Mouse (Mus musculus): ENCODE measurements at regions not wholly inside any gene's neighbourhood (a gene's known extent, or its start where the extent isn't known, plus 50 kb on each side); places are given as distances from the start of the nearest gene placed in this dataset.

DNA sequence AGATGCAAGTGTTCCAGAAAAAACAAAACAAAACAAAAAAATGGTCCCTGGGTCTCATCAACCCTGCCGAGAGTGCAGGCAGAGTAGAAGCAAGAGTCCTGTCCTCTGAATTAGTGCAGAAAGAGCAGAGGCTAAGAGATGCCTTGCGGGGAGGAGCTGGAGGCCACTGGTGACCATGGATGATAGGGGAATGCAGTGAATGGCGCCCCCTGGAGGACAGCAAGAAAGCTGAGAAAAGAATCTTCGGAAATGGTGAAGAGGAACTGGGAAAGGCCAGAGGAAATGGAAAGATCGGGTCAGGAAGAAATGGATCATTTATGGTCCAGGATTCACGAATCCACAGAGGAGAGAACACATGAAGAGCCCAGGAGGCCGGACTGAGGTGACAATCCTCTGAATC lies 95.7 kb downstream of the Tsen15 start:
- no peak overlapping the region for H3ac ChIP-seq (ENCODE audit: control insufficient read depth, insufficient read length)
- no peak overlapping the region for H3K4me2 ChIP-seq (ENCODE audit: low read depth)
- H3K27me3 ChIP-seq (ENCODE audit: control insufficient read depth, insufficient read depth, insufficient read length): peaks cover 10% of the 10 kb centered on the region
- TF ChIP-seq MAX (IDR thresholded peaks at IDR 0.05; ENCODE audit: low read depth): no peak
- no peak for TF ChIP-seq POLR2A (IDR thresholded peaks at IDR 0.05; ENCODE audit: insufficient read length, low read depth)
- TF ChIP-seq CEBPB (IDR thresholded peaks at IDR 0.05; ENCODE audit: insufficient read depth, poor library complexity, severe bottlenecking): no peak
- no peak for TF ChIP-seq USF1 (IDR thresholded peaks at IDR 0.05; ENCODE audit: low read depth)
- no peak for TF ChIP-seq TCF3 (IDR thresholded peaks at IDR 0.05; ENCODE audit: insufficient read length, low read depth)
- no peak for TF ChIP-seq REST (IDR thresholded peaks at IDR 0.05; ENCODE audit: insufficient read depth, insufficient read length)
- TF ChIP-seq E2F4 (IDR thresholded peaks at IDR 0.05; ENCODE audit: insufficient read depth): no peak
- H3K79me2 ChIP-seq (ENCODE audit: control insufficient read depth, insufficient read depth): no peaks in the 10 kb centered on the region
- H3K36me3 ChIP-seq (ENCODE audit: control insufficient read depth, insufficient read depth): no peaks in the 10 kb centered on the region
- H3K4me3 ChIP-seq: no peak overlapping the region

DNA sequence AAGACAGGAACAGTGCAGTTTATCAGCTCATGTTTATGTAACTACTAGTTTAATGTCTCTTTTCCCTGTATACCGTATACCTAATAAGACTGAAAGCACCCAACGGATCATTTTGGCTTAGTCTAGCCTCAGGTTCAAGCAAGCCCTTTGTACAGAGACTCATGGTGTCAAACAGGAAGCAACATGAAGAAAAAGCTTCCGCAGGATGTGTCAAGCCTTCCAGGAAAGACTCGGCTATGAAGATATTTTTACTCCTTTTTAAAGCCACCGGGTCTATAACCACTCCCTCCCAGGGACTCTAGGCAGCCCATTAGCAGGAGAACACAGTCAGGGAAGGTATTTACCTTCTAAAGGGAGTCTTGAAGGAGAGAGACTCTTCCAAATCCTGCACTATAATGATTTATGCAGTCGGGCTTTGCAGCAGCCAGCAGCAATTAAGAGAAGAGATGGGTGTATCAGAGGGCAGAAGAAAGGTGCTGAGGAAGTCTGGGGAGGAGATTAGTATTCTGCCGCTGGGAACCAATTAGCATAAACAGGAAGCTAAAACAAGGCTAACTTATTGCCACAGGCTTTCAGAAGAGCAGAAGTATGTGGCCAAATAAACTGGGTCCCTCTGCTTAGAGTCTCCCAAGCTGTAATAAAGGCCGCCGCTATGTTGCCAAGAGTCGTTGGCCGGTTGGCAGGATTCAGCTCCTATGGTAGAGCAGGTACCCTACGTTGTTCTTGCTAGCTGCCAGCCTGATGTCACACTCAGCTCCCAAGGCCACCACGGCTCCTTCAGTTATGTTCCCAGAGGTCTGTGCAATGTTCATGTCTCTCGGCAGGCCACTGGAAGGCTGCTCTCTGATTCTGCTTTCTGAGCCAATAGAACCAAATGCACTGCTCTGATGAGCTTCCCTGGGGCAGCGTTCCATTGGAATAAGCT lies 98.7 kb downstream of the Tsen15 start:
- TF ChIP-seq E2F4 (IDR thresholded peaks at IDR 0.05; ENCODE audit: insufficient read depth): no peak
- no peak for TF ChIP-seq MAX (IDR thresholded peaks at IDR 0.05; ENCODE audit: low read depth)
- no peak for TF ChIP-seq MYOD1 (IDR thresholded peaks at IDR 0.05; ENCODE audit: control insufficient read depth in 1 of 3, insufficient read length in 2 of 3, low read depth in 2 of 3)
- TF ChIP-seq SRF (IDR thresholded peaks at IDR 0.05; ENCODE audit: control insufficient read depth, insufficient read length, low read depth): no peak
- no peak for TF ChIP-seq CEBPB (IDR thresholded peaks at IDR 0.05; ENCODE audit: insufficient read depth, poor library complexity, severe bottlenecking)
- TF ChIP-seq MYOG (IDR thresholded peaks at IDR 0.05; ENCODE audit: control insufficient read depth in 1 of 3, insufficient read depth in 1 of 3, insufficient read length in 2 of 3, low read depth in 2 of 3): no peak
- TF ChIP-seq USF1 (IDR thresholded peaks at IDR 0.05; ENCODE audit: low read depth): no peak
- TF ChIP-seq TCF3 (IDR thresholded peaks at IDR 0.05; ENCODE audit: insufficient read length, low read depth): no peak
- TF ChIP-seq REST (IDR thresholded peaks at IDR 0.05; ENCODE audit: insufficient read depth, insufficient read length): no peak
- no peak for TF ChIP-seq TCF12 (IDR thresholded peaks at IDR 0.05; ENCODE audit: insufficient read depth, poor library complexity, severe bottlenecking)
- no peak for TF ChIP-seq POLR2AphosphoS2 (IDR thresholded peaks at IDR 0.05; ENCODE audit: insufficient read length, low read depth)
- TF ChIP-seq POLR2A (IDR thresholded peaks at IDR 0.05; ENCODE audit: insufficient read length, low read depth): no peak
- Histone ChIP-seq H3K4me3 (no peak overlapping the region), H3K4me2 (ENCODE audit: low read depth) (no peak overlapping the region), H3K27me3 (ENCODE audit: control insufficient read depth, insufficient read depth, insufficient read length) (peaks cover 10% of the 10 kb centered on the region), H3K79me2 (ENCODE audit: control insufficient read depth, insufficient read depth) (no peaks in the 10 kb centered on the region), H3K36me3 (ENCODE audit: control insufficient read depth, insufficient read depth) (no peaks in the 10 kb centered on the region), H3ac (ENCODE audit: control insufficient read depth, insufficient read length) (no peak overlapping the region)

DNA sequence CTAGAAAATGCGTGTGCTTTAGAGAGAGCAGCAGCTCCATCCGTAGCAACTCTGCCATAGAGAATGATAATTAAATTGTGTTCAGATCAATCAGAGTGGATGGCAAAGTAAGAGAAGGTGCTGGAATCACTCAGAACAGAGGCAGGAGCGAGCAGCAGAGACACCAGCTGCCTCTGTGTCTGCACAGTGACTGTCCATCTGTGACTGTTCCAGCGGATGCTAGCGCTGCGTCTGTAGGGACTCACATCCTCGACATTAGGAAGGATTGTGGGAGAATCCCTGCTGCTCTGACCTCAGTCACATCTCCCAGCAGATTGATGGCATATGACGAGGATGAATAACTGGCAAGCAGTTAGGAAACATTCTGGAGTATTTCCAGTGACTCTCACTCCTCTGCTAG lies 99.8 kb downstream of the Tsen15 start:
- Histone ChIP-seq H3K27me3 (ENCODE audit: control insufficient read depth, insufficient read depth, insufficient read length) (peaks cover 10% of the 10 kb centered on the region), H3K36me3 (ENCODE audit: control insufficient read depth, insufficient read depth) (no peaks in the 10 kb centered on the region), H3K4me2 (ENCODE audit: low read depth) (no peak overlapping the region), H3ac (ENCODE audit: control insufficient read depth, insufficient read length) (no peak overlapping the region), H3K4me3 (no peak overlapping the region), H3K79me2 (ENCODE audit: control insufficient read depth, insufficient read depth) (no peaks in the 10 kb centered on the region)
- TF ChIP-seq MYOD1 (IDR thresholded peaks at IDR 0.05; ENCODE audit: control insufficient read depth in 1 of 3, insufficient read length in 2 of 3, low read depth in 2 of 3) (no peak), CEBPB (IDR thresholded peaks at IDR 0.05; ENCODE audit: insufficient read depth, poor library complexity, severe bottlenecking) (no peak), REST (IDR thresholded peaks at IDR 0.05; ENCODE audit: insufficient read depth, insufficient read length) (no peak), MAX (IDR thresholded peaks at IDR 0.05; ENCODE audit: low read depth) (no peak), POLR2A (IDR thresholded peaks at IDR 0.05; ENCODE audit: insufficient read length, low read depth) (no peak), TCF3 (IDR thresholded peaks at IDR 0.05; ENCODE audit: insufficient read length, low read depth) (no peak), POLR2AphosphoS2 (IDR thresholded peaks at IDR 0.05; ENCODE audit: insufficient read length, low read depth) (no peak), MYOG (IDR thresholded peaks at IDR 0.05; ENCODE audit: control insufficient read depth in 1 of 3, insufficient read depth in 1 of 3, insufficient read length in 2 of 3, low read depth in 2 of 3) (no peak), SRF (IDR thresholded peaks at IDR 0.05; ENCODE audit: control insufficient read depth, insufficient read length, low read depth) (no peak), USF1 (IDR thresholded peaks at IDR 0.05; ENCODE audit: low read depth) (no peak), TCF12 (IDR thresholded peaks at IDR 0.05; ENCODE audit: insufficient read depth, poor library complexity, severe bottlenecking) (no peak), E2F4 (IDR thresholded peaks at IDR 0.05; ENCODE audit: insufficient read depth) (no peak)

DNA sequence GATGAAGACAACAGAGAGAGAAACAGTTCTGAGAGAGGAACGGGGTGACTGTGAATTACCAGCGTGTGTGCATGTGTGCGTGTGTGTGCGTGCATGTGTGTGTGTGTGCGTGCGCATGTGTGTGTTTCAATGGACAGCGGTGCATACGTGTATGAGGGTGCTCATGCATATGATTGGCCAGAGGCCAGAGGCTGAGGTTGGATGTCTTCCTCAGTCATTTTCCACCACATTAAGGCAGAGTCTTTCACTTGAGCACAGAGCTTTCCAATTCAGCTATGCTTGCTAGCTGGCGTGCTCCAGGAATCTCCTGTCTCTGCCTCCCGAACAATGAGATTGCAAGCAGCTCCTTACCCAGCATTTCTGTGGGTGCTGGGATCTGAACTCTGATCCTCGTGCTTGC lies 104.4 kb downstream of the Tsen15 start:
- Histone ChIP-seq H3K27me3 (ENCODE audit: control insufficient read depth, insufficient read depth, insufficient read length) (peaks cover 6% of the 10 kb centered on the region), H3K4me2 (ENCODE audit: low read depth) (no peak overlapping the region), H3K4me3 (no peak overlapping the region), H3ac (ENCODE audit: control insufficient read depth, insufficient read length) (no peak overlapping the region), H3K36me3 (ENCODE audit: control insufficient read depth, insufficient read depth) (no peaks in the 10 kb centered on the region), H3K79me2 (ENCODE audit: control insufficient read depth, insufficient read depth) (no peaks in the 10 kb centered on the region)
- TF ChIP-seq MYOG (IDR thresholded peaks at IDR 0.05; ENCODE audit: control insufficient read depth in 1 of 3, insufficient read depth in 1 of 3, insufficient read length in 2 of 3, low read depth in 2 of 3): no peak
- no peak for TF ChIP-seq MAX (IDR thresholded peaks at IDR 0.05; ENCODE audit: low read depth)
- TF ChIP-seq TCF12 (IDR thresholded peaks at IDR 0.05; ENCODE audit: insufficient read depth, poor library complexity, severe bottlenecking): no peak
- no peak for TF ChIP-seq POLR2A (IDR thresholded peaks at IDR 0.05; ENCODE audit: insufficient read length, low read depth)
- TF ChIP-seq USF1 (IDR thresholded peaks at IDR 0.05; ENCODE audit: low read depth): no peak
- no peak for TF ChIP-seq E2F4 (IDR thresholded peaks at IDR 0.05; ENCODE audit: insufficient read depth)
- no peak for TF ChIP-seq SRF (IDR thresholded peaks at IDR 0.05; ENCODE audit: control insufficient read depth, insufficient read length, low read depth)
- no peak for TF ChIP-seq POLR2AphosphoS2 (IDR thresholded peaks at IDR 0.05; ENCODE audit: insufficient read length, low read depth)
- no peak for TF ChIP-seq TCF3 (IDR thresholded peaks at IDR 0.05; ENCODE audit: insufficient read length, low read depth)
- TF ChIP-seq CEBPB (IDR thresholded peaks at IDR 0.05; ENCODE audit: insufficient read depth, poor library complexity, severe bottlenecking): no peak
